Mouse (Mus musculus) liver, postnatal 0 days (tissue): ENCODE data around the gene Mnat1.

Experiments used
- CTCF ChIP-seq: sonication (generic); IDR thresholded peaks from 2 replicates; pipeline ENCODE4 v1.5.1; 2016; ENCODE audit warnings: antibody characterized with exemption, low read depth
- EP300 ChIP-seq: IDR thresholded peaks from 2 replicates; pipeline ENCODE4 v1.6.1; 2016; ENCODE audit warnings: antibody characterized with exemption, low read depth, mild to moderate bottlenecking

GRCm38 (mm10) chr12:73113196-73113595 is 10.3 kb upstream of the Mnat1 start, which contains the start of gene Six4:
- TF ChIP-seq CTCF, result no peak
- no peak for TF ChIP-seq EP300
